Mouse (Mus musculus) embryonic stem cell, embryonic (primary cell): ENCODE measurements around the gene Pakap.

Experiments used
- CTCF ChIA-PET, 4 experiments: fragments of 300-600 bp in 2 of 4; fragments of 350-600 bp in 2 of 4; sonication (Branson Sonifier 250); formaldehyde crosslinking; loops; one replicate each; lab custom pipeline; 2022; ENCODE audit warnings: inconsistent platforms in 2 of 4; lab: Charles Lee
- POLR2A ChIA-PET, 4 experiments: fragments of 300-600 bp in 2 of 4; fragments of 350-600 bp in 2 of 4; sonication (Branson Sonifier 250); formaldehyde crosslinking; loops; one replicate each; lab custom pipeline; 2022; ENCODE audit warnings: antibody characterized with exemption in 4 of 4, inconsistent platforms in 1 of 4; lab: Charles Lee

The Pakap gene

GRCm38 (mm10) chr4:57915216-57915965 is 347.4 kb downstream of the Pakap start:
- CTCF ChIA-PET, result interaction anchor here in 1 of 4 experiments (0.7 to 1.8 kb wide), 3 partner anchors 8 to 464 kb away, joined by 3 to 4 read pairs (median 3); no protein-coding TSS in a partner anchor
- POLR2A ChIA-PET, result interaction anchor here in 3 of 4 experiments (0.8 to 8.9 kb wide), 10 partner anchors 9 to 222 kb away, joined by 3 to 130 read pairs (median 6); partner anchors contain the start of gene Txn1 (in 3 of the 3)

GRCm38 (mm10) chr4:57916201-57916661 is 348.3 kb downstream of the Pakap start, which contains the start of gene D630039A03Rik:
Gene D630039A03Rik, minus strand, starts transcription at chr4:57916297.
- POLR2A ChIA-PET, result interaction anchor here in 3 of 4 experiments (0.6 to 8.9 kb wide), 14 partner anchors 9 to 337 kb away, joined by 3 to 130 read pairs (median 4); partner anchors contain the start of gene Txn1 (in 3 of the 3)
- CTCF ChIA-PET, result interaction anchor here in 1 of 4 experiments (0.7 to 1.8 kb wide), 3 partner anchors 9 to 464 kb away, joined by 3 to 4 read pairs (median 3); no protein-coding TSS in a partner anchor

- CTCF ChIA-PET, result interaction anchor here in 1 of 4 experiments (1.1 to 1.8 kb wide), 2 partner anchors 11 to 465 kb away, joined by 3 to 4 read pairs; no protein-coding TSS in a partner anchor
- POLR2A ChIA-PET, result interaction anchor here in 3 of 4 experiments (0.6 to 8.9 kb wide), 16 partner anchors 8 to 336 kb away, joined by 3 to 130 read pairs (median 4); partner anchors contain the start of gene Txn1 (in 3 of the 3)
Observed at GRCm38 (mm10) chr4:57916711-57917110, 348.7 kb downstream of the Pakap start.

- CTCF ChIA-PET, result interaction anchor here in 3 of 4 experiments (0.6 to 2.2 kb wide), 18 partner anchors 17 to 850 kb away, joined by 3 to 9 read pairs (median 4); no protein-coding TSS in a partner anchor
- POLR2A ChIA-PET, result interaction anchor here (0.5 to 8.9 kb wide), 77 partner anchors 9 to 1662 kb away, joined by 3 to 138 read pairs (median 5); partner anchors contain the start of genes Txn1 (in 4 of the 4), Ptpn3 (in 2 of the 4) and Hsdl2 (in 1 of the 4)
Observed at GRCm38 (mm10) chr4:57919494-57920423, 351.8 kb downstream of the Pakap start.

GRCm38 (mm10) chr4:57920522-57920921 is 352.5 kb downstream of the Pakap start:
- ChIA-PET POLR2A (interaction anchor here (0.5 to 8.9 kb wide), 66 partner anchors 8 to 1661 kb away, joined by 3 to 138 read pairs (median 5); partner anchors contain the start of genes Txn1 (in 4 of the 4), Ptpn3 (in 2 of the 4) and Hsdl2 (in 1 of the 4)), CTCF (interaction anchor here in 3 of 4 experiments (0.6 to 2.2 kb wide), 13 partner anchors 8 to 809 kb away, joined by 3 to 9 read pairs (median 4); no protein-coding TSS in a partner anchor)

GRCm38 (mm10) chr4:57922171-57922570 is 354.2 kb downstream of the Pakap start:
- POLR2A ChIA-PET, result interaction anchor here in 3 of 4 experiments (1.0 to 8.9 kb wide), 12 partner anchors 10 to 152 kb away, joined by 3 to 138 read pairs (median 4); partner anchors contain the start of gene Txn1 (in 3 of the 3)
- CTCF ChIA-PET, result interaction anchor here in 1 of 4 experiments (1.5 kb wide), 1 partner anchor 33 kb away, joined by 3 read pairs; no protein-coding TSS in a partner anchor

- CTCF ChIA-PET, result interaction anchor here in 1 of 4 experiments (1.6 kb wide), 1 partner anchor 158 kb away, joined by 3 read pairs; no protein-coding TSS in a partner anchor
- POLR2A ChIA-PET, result interaction anchor here in 3 of 4 experiments (0.8 to 2.3 kb wide), 9 partner anchors 8 to 32 kb away, joined by 3 to 14 read pairs (median 5); partner anchors contain the start of genes Txn1 (in 3 of the 3) and D630039A03Rik (in 1 of the 3)
Observed at GRCm38 (mm10) chr4:57924556-57925071, 356.6 kb downstream of the Pakap start.

- CTCF ChIA-PET, result interaction anchor here in 2 of 4 experiments (0.6 to 1.1 kb wide), 2 partner anchors 8 to 417 kb away, joined by 3 to 16 read pairs; no protein-coding TSS in a partner anchor
- POLR2A ChIA-PET, result interaction anchor here in 3 of 4 experiments (0.6 to 8.4 kb wide), 8 partner anchors 8 to 442 kb away, joined by 3 to 54 read pairs (median 4); partner anchors contain the start of gene Txn1 (in 3 of the 3)
Observed at GRCm38 (mm10) chr4:57927464-57928205, 359.7 kb downstream of the Pakap start.

GRCm38 (mm10) chr4:57930559-57931170 is 362.7 kb downstream of the Pakap start:
- POLR2A ChIA-PET, result interaction anchor here in 3 of 4 experiments (0.6 to 8.4 kb wide), 6 partner anchors 10 to 158 kb away, joined by 3 to 54 read pairs (median 6); partner anchors contain the start of gene Txn1 (in 3 of the 3)
- CTCF ChIA-PET, result interaction anchor here in 1 of 4 experiments (0.6 kb wide), 1 partner anchor 15 kb away, joined by 3 read pairs; no protein-coding TSS in a partner anchor

GRCm38 (mm10) chr4:57934181-57934580 is 366.2 kb downstream of the Pakap start:
- CTCF ChIA-PET, result interaction anchor here in 1 of 4 experiments (1.3 kb wide), 1 partner anchor 482 kb away, joined by 3 read pairs; no protein-coding TSS in a partner anchor

GRCm38 (mm10) chr4:57937292-57937691 is 369.3 kb downstream of the Pakap start:
- CTCF ChIA-PET, result no interaction called here
- POLR2A ChIA-PET, result interaction anchor here in 3 of 4 experiments (0.7 to 9.3 kb wide), 9 partner anchors 9 to 34 kb away, joined by 4 to 108 read pairs (median 9); partner anchors contain the start of gene Txn1 (in 3 of the 3)

More at GRCm38 (mm10) chr4:57934181-57934580, 366.2 kb downstream of the Pakap start:
- POLR2A ChIA-PET, result interaction anchor here in 3 of 4 experiments (0.7 to 8.4 kb wide), 13 partner anchors 8 to 259 kb away, joined by 3 to 54 read pairs (median 5); partner anchors contain the start of gene Txn1 (in 3 of the 3)

GRCm38 (mm10) chr4:57940631-57941030 is 372.7 kb downstream of the Pakap start:
- POLR2A ChIA-PET, result interaction anchor here (1.0 to 9.3 kb wide), 10 partner anchors 9 to 331 kb away, joined by 3 to 108 read pairs (median 5); partner anchors contain the start of gene Txn1 (in 4 of the 4)
- CTCF ChIA-PET, result interaction anchor here in 2 of 4 experiments (0.5 to 1.5 kb wide), 2 partner anchors 92 to 269 kb away, joined by 3 to 4 read pairs; no protein-coding TSS in a partner anchor

- ChIA-PET POLR2A (interaction anchor here in 3 of 4 experiments (0.6 to 9.3 kb wide), 16 partner anchors 9 to 713 kb away, joined by 3 to 108 read pairs (median 4); partner anchors contain the start of gene Txn1 (in 3 of the 3)), CTCF (no interaction called here)
Observed at GRCm38 (mm10) chr4:57942892-57943291, 374.9 kb downstream of the Pakap start.
